Mouse (Mus musculus): ENCODE measurements around the gene Rpp30. TPM values are rescaled to one million over a fixed set of nuclear protein-coding genes. Genes with fewer than 3 reads are reported as not detected.

Rpp30 gene
- polyA plus RNA-seq, 1 experiment from 2014 or later = 30.8 TPM

DNA sequence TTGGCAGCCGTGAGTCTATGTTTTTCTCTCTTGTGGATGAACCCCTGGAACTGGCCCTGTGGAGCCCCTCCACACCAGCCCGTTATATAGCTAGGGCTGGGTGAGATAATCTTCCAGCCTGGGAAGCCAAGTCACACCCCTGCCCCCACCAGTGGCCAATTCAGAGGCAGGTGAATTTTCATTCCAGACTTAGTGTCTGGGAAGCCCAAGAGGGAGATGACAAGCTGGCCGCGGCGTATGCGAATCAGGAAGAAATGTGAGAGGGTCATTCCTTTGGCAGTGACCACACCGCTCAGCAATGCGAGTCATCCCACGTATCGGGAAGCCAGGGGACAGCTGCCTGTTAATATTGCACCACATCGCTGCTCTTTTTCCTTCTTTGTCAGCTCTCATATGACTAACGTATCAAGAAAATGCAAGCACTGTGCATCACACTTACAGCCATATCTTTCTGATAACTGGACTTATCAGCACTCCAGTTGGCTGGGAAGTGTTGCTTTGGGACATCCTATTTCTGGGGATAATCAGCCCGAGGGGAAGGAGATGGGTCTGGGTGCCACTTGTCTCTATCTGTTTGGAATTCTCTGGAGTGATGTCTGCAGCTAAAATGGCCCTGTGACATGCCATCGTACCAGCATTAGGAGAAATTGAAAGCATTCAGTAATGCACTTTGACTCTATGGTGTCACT lies 36.4 kb downstream of the Rpp30 start, which contains the start of gene Ankrd1:
Gene Ankrd1, minus strand, starts transcription at position 317 of the 689 bp plus-strand sequence.
- Histone ChIP-seq H3K4me3 (ENCODE audit: low read depth, low read length) (no peak within 1 kb of the TSS), H3K9ac (ENCODE audit: low read depth, low read length) (no peak within 1 kb of the TSS), H3K27me3 (ENCODE audit: control insufficient read depth, insufficient read depth, low read depth, low read length) (no peaks in the 10 kb centered on the region), H3K9me3 (replicated peaks; ENCODE audit: control insufficient read depth, low read length) (no peaks in the 10 kb centered on the region), H3K27ac (ENCODE audit: low read length) (no peak within 1 kb of the TSS), H3K36me3 (ENCODE audit: control insufficient read depth, insufficient read depth) (no peaks in the 10 kb centered on the region), H3K4me2 (ENCODE audit: low read depth, low read length) (no peak within 1 kb of the TSS), H3K4me1 (ENCODE audit: control insufficient read depth, low read depth, low read length) (no peaks in the 10 kb centered on the region)
- 56% methylated on average over 14 of the region's 14 CpGs for WGBS (ENCODE audit: insufficient replicate concordance)
- ATAC-seq (ENCODE audit: low read depth) = no peak

DNA sequence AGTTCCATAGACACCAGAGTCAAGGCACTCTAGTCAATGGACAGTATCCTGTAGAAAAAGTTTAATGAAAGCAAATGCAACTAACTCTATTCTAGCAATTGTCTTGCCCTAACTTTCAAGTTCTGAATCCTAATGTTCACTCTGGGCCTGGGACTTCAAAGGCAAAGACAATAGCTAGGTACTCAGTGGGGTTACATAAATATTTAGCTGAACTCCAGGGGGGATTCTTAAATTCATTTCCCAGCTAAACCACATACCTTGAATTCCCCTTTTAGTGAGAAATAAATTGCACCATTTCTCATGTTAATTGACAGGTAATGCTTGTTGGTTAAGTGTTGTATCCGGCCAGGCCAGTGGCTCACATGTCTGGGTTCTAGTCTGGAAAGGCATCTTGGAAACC lies 40.7 kb downstream of the Rpp30 start:
- H3K9me3 ChIP-seq (replicated peaks; ENCODE audit: control insufficient read depth, low read length) = no peaks in the 10 kb centered on the region
- H3K4me1 ChIP-seq (ENCODE audit: control insufficient read depth, low read depth, low read length) = no peaks in the 10 kb centered on the region
- no peak overlapping the region for H3K4me2 ChIP-seq (ENCODE audit: low read depth, low read length)
- no peak overlapping the region for H3K27ac ChIP-seq (ENCODE audit: low read length)
- H3K27me3 ChIP-seq (ENCODE audit: control insufficient read depth, insufficient read depth, low read depth, low read length) = no peaks in the 10 kb centered on the region
- WGBS (ENCODE audit: insufficient replicate concordance) = 34% methylated on average over 1 of the region's 1 CpGs
- no peaks in the 10 kb centered on the region for H3K36me3 ChIP-seq (ENCODE audit: control insufficient read depth, insufficient read depth)
- H3K9ac ChIP-seq (ENCODE audit: low read depth, low read length) = no peak overlapping the region
- no peak overlapping the region for H3K4me3 ChIP-seq (ENCODE audit: low read depth, low read length)
- no peak for ATAC-seq (ENCODE audit: low read depth)

DNA sequence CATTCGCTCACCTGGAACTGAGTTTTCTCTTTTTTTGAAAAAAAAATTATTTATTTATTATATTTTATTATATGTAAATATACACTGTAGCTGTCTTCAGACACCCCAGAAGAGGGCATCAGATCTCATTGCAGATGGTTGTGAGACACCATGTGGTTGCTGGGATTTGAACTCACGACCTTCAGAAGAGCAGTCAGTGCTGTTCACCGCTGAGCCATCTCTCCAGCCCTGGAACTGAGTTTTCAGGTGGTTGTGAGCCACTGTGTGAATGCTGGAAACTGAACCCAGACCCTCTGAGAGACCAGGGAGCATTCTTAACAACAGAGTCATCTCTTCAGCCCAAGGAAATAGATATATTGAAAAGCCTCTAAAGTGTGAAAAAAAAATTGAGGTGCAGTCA lies 44.9 kb downstream of the Rpp30 start:
- no peak overlapping the region for H3K4me3 ChIP-seq (ENCODE audit: low read depth, low read length)
- no peak overlapping the region for H3K4me2 ChIP-seq (ENCODE audit: low read depth, low read length)
- 69% methylated on average over 3 of the region's 3 CpGs for WGBS (ENCODE audit: insufficient replicate concordance)
- H3K4me1 ChIP-seq (ENCODE audit: control insufficient read depth, low read depth, low read length) = no peaks in the 10 kb centered on the region
- H3K27ac ChIP-seq (ENCODE audit: low read length) = no peak overlapping the region
- H3K9ac ChIP-seq (ENCODE audit: low read depth, low read length) = no peak overlapping the region
- H3K9me3 ChIP-seq (replicated peaks; ENCODE audit: control insufficient read depth, low read length) = no peaks in the 10 kb centered on the region
- no peaks in the 10 kb centered on the region for H3K27me3 ChIP-seq (ENCODE audit: control insufficient read depth, insufficient read depth, low read depth, low read length)
- ATAC-seq (ENCODE audit: low read depth) = no peak
- H3K36me3 ChIP-seq (ENCODE audit: control insufficient read depth, insufficient read depth) = no peaks in the 10 kb centered on the region

- no peaks in the 10 kb centered on the region for H3K4me1 ChIP-seq (ENCODE audit: control insufficient read depth, low read depth, low read length)
- H3K9ac ChIP-seq (ENCODE audit: low read depth, low read length) = no peak overlapping the region
- no peaks in the 10 kb centered on the region for H3K27me3 ChIP-seq (ENCODE audit: control insufficient read depth, insufficient read depth, low read depth, low read length)
- WGBS (ENCODE audit: insufficient replicate concordance) = 13% methylated on average over 9 of the region's 9 CpGs
- H3K9me3 ChIP-seq (replicated peaks; ENCODE audit: control insufficient read depth, low read length) = no peaks in the 10 kb centered on the region
- no peak overlapping the region for H3K27ac ChIP-seq (ENCODE audit: low read length)
- H3K36me3 ChIP-seq (ENCODE audit: control insufficient read depth, insufficient read depth) = no peaks in the 10 kb centered on the region
- H3K4me2 ChIP-seq (ENCODE audit: low read depth, low read length) = no peak overlapping the region
- no peak for ATAC-seq (ENCODE audit: low read depth)
- no peak overlapping the region for H3K4me3 ChIP-seq (ENCODE audit: low read depth, low read length)
Measured at GRCm38 (mm10) chr19:36129213-36129612, 45.7 kb downstream of the Rpp30 start.

GRCm38 (mm10) chr19:36129643-36130042 lies 46.1 kb downstream of the Rpp30 start:
- Histone ChIP-seq H3K27ac (ENCODE audit: low read length) (no peak overlapping the region), H3K36me3 (ENCODE audit: control insufficient read depth, insufficient read depth) (no peaks in the 10 kb centered on the region), H3K4me2 (ENCODE audit: low read depth, low read length) (peak overlapping the region; percentile 17; the same call in 1 of the 2 replicates), H3K9ac (ENCODE audit: low read depth, low read length) (no peak overlapping the region), H3K4me3 (ENCODE audit: low read depth, low read length) (no peak overlapping the region), H3K27me3 (ENCODE audit: control insufficient read depth, insufficient read depth, low read depth, low read length) (no peaks in the 10 kb centered on the region), H3K4me1 (ENCODE audit: control insufficient read depth, low read depth, low read length) (no peaks in the 10 kb centered on the region), H3K9me3 (replicated peaks; ENCODE audit: control insufficient read depth, low read length) (no peaks in the 10 kb centered on the region)
- peak; percentile 39; the same call in 1 of the 2 replicates for ATAC-seq (ENCODE audit: low read depth)
- WGBS (ENCODE audit: insufficient replicate concordance) = 3% methylated on average over 12 of the region's 12 CpGs

- H3K4me1 ChIP-seq (ENCODE audit: control insufficient read depth, low read depth, low read length) = no peaks in the 10 kb centered on the region
- H3K9me3 ChIP-seq (replicated peaks; ENCODE audit: control insufficient read depth, low read length) = no peaks in the 10 kb centered on the region
- no peaks in the 10 kb centered on the region for H3K27me3 ChIP-seq (ENCODE audit: control insufficient read depth, insufficient read depth, low read depth, low read length)
- no peak overlapping the region for H3K4me3 ChIP-seq (ENCODE audit: low read depth, low read length)
- H3K36me3 ChIP-seq (ENCODE audit: control insufficient read depth, insufficient read depth) = no peaks in the 10 kb centered on the region
- H3K9ac ChIP-seq (ENCODE audit: low read depth, low read length) = no peak overlapping the region
- no peak overlapping the region for H3K4me2 ChIP-seq (ENCODE audit: low read depth, low read length)
- no peak overlapping the region for H3K27ac ChIP-seq (ENCODE audit: low read length)
- ATAC-seq (ENCODE audit: low read depth) = no peak
- WGBS (ENCODE audit: insufficient replicate concordance) = 28% methylated on average over 2 of the region's 2 CpGs
Measured at GRCm38 (mm10) chr19:36130181-36130580, 46.7 kb downstream of the Rpp30 start.

DNA sequence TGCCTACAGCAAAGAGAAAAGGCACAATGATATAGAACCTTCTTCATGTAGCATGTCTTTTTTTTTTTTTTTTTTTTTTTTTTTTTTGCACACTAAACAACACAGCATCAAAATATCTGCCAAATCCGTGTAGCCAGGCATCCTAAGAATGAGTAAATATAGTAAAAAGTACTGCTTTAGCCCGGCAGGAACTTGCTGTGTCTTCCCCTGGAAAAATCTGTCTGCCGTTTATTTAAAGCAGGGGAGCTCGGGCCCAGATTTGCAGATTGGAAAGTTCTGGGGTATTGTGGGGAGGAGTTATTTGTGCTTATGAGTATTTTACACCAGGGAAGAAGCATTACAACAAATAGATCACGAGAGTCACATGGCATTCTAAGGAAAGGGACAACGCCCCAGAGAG lies 48.5 kb downstream of the Rpp30 start:
- Histone ChIP-seq H3K4me1 (ENCODE audit: control insufficient read depth, low read depth, low read length) (no peaks in the 10 kb centered on the region), H3K9ac (ENCODE audit: low read depth, low read length) (no peak overlapping the region), H3K27ac (ENCODE audit: low read length) (no peak overlapping the region), H3K36me3 (ENCODE audit: control insufficient read depth, insufficient read depth) (no peaks in the 10 kb centered on the region), H3K9me3 (replicated peaks; ENCODE audit: control insufficient read depth, low read length) (no peaks in the 10 kb centered on the region), H3K27me3 (ENCODE audit: control insufficient read depth, insufficient read depth, low read depth, low read length) (no peaks in the 10 kb centered on the region), H3K4me3 (ENCODE audit: low read depth, low read length) (no peak overlapping the region), H3K4me2 (ENCODE audit: low read depth, low read length) (no peak overlapping the region)
- 49% methylated on average over 6 of the region's 6 CpGs for WGBS (ENCODE audit: insufficient replicate concordance)
- ATAC-seq (ENCODE audit: low read depth) = no peak

GRCm38 (mm10) chr19:36133064-36133463 lies 49.5 kb downstream of the Rpp30 start:
- Histone ChIP-seq H3K36me3 (ENCODE audit: control insufficient read depth, insufficient read depth) (no peaks in the 10 kb centered on the region), H3K4me3 (ENCODE audit: low read depth, low read length) (no peak overlapping the region), H3K9ac (ENCODE audit: low read depth, low read length) (no peak overlapping the region), H3K4me2 (ENCODE audit: low read depth, low read length) (no peak overlapping the region), H3K27ac (ENCODE audit: low read length) (no peak overlapping the region), H3K27me3 (ENCODE audit: control insufficient read depth, insufficient read depth, low read depth, low read length) (no peaks in the 10 kb centered on the region), H3K9me3 (replicated peaks; ENCODE audit: control insufficient read depth, low read length) (no peaks in the 10 kb centered on the region), H3K4me1 (ENCODE audit: control insufficient read depth, low read depth, low read length) (no peaks in the 10 kb centered on the region)
- no peak for ATAC-seq (ENCODE audit: low read depth)
- WGBS (ENCODE audit: insufficient replicate concordance) = 59% methylated on average over 6 of the region's 6 CpGs

- Histone ChIP-seq H3K4me3 (ENCODE audit: low read depth, low read length) (no peak overlapping the region), H3K9me3 (replicated peaks; ENCODE audit: control insufficient read depth, low read length) (no peaks in the 10 kb centered on the region)
Measured at GRCm38 (mm10) chr19:36133731-36134130, 50.2 kb downstream of the Rpp30 start.

More at GRCm38 (mm10) chr19:36133731-36134130, 50.2 kb downstream of the Rpp30 start:
- no peak overlapping the region for H3K9ac ChIP-seq (ENCODE audit: low read depth, low read length)
- no peaks in the 10 kb centered on the region for H3K36me3 ChIP-seq (ENCODE audit: control insufficient read depth, insufficient read depth)
- H3K27me3 ChIP-seq (ENCODE audit: control insufficient read depth, insufficient read depth, low read depth, low read length) = no peaks in the 10 kb centered on the region
- no peaks in the 10 kb centered on the region for H3K4me1 ChIP-seq (ENCODE audit: control insufficient read depth, low read depth, low read length)
- 35% methylated on average over 5 of the region's 5 CpGs for WGBS (ENCODE audit: insufficient replicate concordance)
- no peak overlapping the region for H3K4me2 ChIP-seq (ENCODE audit: low read depth, low read length)
- no peak for ATAC-seq (ENCODE audit: low read depth)
- no peak overlapping the region for H3K27ac ChIP-seq (ENCODE audit: low read length)

All from liver, embryonic 16.5 days (tissue).